Mouse (Mus musculus) retina, embryonic 14.5 days (tissue): ENCODE results near the gene Tpst2.
"Not testable (repeated sequence)": the region's sequence is repeated elsewhere in the genome, so short reads cannot be mapped to it uniquely, and the experiment has no call there.

Experiments
- DNase-seq: peaks from one replicate; pipeline ENCODE4 v3.0.0-alpha.2; 2015; ENCODE audit warnings: low spot score

Gene Tpst2

GRCm38 (mm10) chr5:112297257-112297656, 20.8 kb downstream of the Tpst2 start:
- DNase-seq = no peak

GRCm38 (mm10) chr5:112298226-112298988, 21.9 kb downstream of the Tpst2 start:
- no peak for DNase-seq

DNA sequence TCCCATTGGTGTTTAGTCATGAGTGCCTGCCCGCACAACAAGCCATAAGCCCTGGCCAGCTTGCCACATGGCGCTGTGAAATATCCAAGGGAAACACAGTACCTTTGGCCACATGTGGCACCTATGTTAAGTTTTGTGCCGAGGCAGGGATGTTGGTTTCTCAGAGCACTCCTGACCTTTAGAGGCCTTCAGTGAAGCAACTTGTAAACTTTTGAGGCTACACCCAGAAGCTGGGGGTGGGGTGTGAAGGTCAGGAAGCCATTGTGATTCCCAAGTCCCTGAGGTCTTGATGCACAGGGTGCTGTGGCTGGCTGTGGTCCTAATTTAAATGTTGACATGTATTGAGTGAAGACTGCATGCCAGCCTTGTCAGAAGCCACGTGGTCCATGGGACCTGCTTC, 22.9 kb downstream of the Tpst2 start:
- no peak for DNase-seq

DNA sequence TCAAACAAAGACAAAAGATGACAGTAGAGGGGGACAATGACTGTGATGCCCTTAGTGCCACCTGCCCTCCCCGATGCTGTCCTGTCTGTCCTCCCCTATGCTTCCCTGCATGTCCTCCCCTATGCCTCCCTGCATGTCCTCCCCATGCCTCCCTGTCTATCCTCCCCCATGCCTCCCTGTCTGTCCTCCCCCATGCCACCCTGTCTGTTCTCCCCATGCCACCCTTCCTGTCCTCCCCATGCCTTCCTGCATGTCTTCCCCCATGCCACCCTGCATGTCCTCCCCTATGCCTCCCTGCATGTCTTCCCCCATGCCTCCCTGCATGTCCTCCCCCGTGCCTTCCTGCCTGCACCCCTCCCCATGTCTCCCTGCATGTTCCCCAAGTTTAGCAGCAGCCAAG, 23.6 kb downstream of the Tpst2 start:
- DNase-seq = no peak

- DNase-seq = no peak
Observed at GRCm38 (mm10) chr5:112300721-112301308, 24.3 kb downstream of the Tpst2 start.

- no peak for DNase-seq
Observed at GRCm38 (mm10) chr5:112301694-112302093, 25.2 kb downstream of the Tpst2 start.

DNA sequence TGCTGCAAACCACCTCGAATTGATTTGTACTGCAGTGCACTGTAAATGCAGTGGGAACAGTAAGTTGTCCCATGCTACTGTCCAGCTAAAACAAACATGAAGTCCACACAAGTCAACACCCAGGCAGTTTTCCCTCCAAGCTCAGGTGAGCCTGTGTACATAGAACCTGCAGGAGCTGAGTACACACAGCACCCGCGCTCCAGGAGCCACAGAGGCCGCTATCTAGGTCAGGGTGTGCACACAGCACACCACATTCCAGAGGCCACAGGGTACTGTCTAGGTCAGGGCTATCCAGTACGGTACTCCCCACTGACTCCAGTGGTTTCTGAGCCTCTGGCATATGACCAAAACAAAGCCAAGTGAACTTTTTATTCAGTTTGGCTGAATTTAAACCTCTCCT, 25.8 kb downstream of the Tpst2 start:
- DNase-seq = no peak

DNA sequence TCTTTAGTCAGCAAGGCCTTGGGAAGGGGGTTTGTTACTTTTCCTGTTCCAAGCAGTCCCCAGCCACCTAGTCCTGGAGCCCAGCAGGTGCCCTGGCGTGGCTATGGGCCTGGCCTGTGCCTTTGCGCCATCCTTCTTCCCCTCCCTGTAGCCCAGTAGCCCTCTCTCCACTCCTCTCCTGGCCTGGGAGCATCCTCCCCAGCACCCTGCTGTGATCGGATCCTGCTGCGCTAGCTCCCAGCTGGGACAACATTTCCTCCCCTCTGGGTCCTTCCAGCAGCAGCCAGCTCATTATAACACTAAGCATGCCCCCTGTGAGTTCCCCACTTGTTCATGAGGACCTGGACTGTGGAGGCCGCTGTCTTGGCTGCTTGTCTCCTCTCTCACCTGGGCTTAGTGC, 29.4 kb downstream of the Tpst2 start:
- DNase-seq = no peak

DNA sequence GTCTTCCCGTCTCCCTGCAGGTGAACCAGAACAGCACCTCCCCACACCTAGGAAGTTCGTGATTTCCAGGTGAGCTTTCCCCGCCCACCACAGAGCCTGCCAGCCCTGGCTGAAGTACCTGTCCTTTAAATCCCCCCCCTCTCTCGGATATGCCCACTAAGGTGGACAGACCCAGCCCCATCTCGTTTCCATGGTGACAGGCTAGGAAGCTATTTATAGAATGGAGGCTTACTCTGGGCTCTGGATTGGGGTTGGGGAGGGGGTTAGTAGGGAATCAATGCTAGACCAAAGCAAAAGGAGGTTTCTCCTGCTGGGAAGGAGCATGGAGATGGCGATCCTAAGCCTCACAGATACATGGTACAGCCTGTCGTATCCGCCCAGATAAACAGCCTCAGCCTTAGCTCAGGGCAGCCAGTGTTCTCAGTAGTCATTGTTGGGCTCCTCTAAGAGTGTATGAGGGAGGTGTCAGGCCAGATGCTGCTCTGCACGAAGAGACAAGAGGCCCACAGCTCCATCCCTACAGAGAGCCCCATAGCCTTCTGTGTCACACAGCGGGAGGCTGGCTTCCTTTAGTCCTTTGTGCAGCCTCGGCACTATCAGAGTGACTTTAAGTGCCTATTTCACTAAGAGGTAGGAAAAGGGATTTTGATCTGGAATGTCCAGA, 36.9 kb downstream of the Tpst2 start:
- DNase-seq = no peak

DNA sequence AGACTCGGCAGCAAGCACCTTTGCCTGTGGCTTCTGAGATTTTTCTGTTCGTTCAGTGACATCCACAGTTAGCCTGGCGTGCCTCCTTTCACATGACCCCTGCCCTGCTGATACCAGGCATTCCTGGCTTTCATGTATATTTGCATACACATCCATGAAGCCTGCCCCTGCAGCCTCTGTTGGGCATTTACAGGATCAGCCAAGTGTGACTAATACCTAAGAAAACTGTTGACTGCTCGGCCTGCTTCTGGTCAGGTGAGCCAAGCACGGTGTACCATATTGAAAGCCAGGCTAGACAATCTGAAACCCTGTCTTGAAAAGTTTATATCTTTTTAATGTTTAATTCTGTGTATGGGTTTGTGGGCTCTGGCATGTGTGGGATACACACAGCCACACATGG, 40.0 kb downstream of the Tpst2 start:
- no peak for DNase-seq

- DNase-seq = no peak
Observed at GRCm38 (mm10) chr5:112317328-112317727, 40.8 kb downstream of the Tpst2 start.

DNA sequence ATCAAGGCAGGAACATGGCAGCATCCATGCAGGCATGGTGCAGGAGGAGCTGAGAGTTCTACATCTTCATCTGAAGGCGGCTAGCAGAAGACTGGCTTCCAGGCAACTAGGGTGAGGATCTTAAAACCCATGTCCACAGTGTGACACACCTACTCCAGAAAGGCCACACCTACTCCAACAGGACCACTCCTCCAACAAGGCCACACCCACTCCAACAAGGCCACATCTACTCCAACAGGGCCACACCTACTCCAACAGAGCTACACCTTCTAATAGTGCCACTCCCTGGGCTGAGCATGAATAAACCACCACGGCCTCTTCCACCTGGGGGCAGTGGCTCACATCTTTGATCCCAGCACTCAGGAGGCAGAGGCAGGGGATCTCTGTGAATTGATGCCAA, 42.9 kb downstream of the Tpst2 start:
- DNase-seq = not testable (repeated sequence)

- DNase-seq = no peak
Observed at GRCm38 (mm10) chr5:112320379-112320778, 43.9 kb downstream of the Tpst2 start.

- no peak for DNase-seq
Observed at GRCm38 (mm10) chr5:112320936-112321335, 44.4 kb downstream of the Tpst2 start.

DNA sequence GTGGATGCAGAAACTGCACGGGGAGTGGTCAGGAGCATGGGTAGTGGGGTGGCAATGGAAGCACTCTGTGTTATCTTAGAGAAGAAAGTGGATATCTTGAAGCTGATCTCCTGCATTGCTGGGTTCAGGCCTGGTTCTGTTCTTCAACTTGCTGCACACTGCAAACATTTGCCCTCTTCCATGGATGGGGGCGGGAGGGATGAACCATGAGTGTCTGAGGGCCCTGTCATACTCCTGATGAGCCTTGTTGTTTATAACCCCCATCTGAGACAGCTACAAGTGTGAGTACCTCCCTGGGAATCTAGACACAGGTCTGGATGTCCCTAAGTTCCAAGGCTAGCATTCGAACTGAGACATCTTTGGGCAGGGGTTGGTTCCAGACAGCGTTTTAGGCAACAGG, 44.9 kb downstream of the Tpst2 start:
- DNase-seq = no peak

GRCm38 (mm10) chr5:112323246-112323645, 46.8 kb downstream of the Tpst2 start:
- no peak for DNase-seq

- DNase-seq = peak; percentile 21
Observed at GRCm38 (mm10) chr5:112324637-112325545, 48.4 kb downstream of the Tpst2 start.

- DNase-seq = peak; percentile 96
Observed at GRCm38 (mm10) chr5:112325546-112326445, 49.3 kb downstream of the Tpst2 start, which contains the start of gene Tfip11. Tfip11 (plus strand) TSS chr5:112326358.

- no peak for DNase-seq
Observed at GRCm38 (mm10) chr5:112326446-112327009, 50.0 kb downstream of the Tpst2 start.

DNA sequence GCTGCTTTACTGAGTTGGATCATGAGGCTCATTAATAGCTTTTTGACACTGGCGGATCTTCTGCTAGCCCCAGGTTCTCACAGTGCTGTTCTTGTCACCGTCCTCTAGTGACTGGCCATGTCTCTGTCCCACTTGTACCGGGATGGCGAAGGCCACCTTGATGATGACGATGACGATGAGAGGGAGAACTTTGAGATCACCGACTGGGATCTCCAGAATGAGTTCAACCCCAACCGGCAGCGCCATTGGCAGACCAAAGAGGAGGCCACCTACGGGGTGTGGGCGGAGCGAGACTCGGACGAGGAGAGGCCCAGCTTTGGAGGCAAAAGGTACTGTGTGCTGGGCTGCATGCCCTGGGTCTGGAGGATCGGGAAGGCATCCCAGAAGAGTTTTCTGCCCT, 51.4 kb downstream of the Tpst2 start:
- no peak for DNase-seq
